Mouse (Mus musculus) natural killer cell, adult 2 months (primary cell): Measurements from ENCODE around the gene Cpsf6.
A peak's percentile ranks its signal among the peaks of the same experiment; 100 is the strongest.
"Not testable (repeated sequence)": the region's sequence is repeated elsewhere in the genome, so short reads cannot be mapped to it uniquely, and the experiment has no call there.

Experiments
- DNase-seq, 2 experiments: peaks; one replicate each; pipeline ENCODE4 v3.0.0; 2022; ENCODE audit warnings: low spot score in 2 of 2

Cpsf6 gene

DNA sequence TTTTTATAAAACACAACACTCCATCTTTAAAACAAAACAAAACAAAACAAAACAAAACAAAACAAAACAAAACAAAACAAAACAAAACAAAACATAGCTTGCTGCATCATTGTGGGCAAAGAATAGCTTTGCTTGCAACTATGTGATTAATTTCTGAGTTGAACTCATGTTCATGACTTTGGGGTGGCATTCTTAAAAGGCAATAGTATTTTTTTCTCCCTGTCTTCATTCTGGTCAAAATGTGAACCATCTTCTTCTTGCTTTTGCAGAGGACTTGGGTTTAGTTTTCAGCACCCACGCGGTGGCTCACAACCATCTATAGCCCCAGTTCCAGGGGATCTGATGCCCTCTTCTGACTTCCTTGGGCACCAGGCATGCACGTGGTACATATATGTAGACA is 20.0 kb upstream of the Cpsf6 start:
- DNase-seq, result no peak

GRCm38 (mm10) chr10:117399196-117399595 is 19.4 kb upstream of the Cpsf6 start:
- DNase-seq, result no peak

DNA sequence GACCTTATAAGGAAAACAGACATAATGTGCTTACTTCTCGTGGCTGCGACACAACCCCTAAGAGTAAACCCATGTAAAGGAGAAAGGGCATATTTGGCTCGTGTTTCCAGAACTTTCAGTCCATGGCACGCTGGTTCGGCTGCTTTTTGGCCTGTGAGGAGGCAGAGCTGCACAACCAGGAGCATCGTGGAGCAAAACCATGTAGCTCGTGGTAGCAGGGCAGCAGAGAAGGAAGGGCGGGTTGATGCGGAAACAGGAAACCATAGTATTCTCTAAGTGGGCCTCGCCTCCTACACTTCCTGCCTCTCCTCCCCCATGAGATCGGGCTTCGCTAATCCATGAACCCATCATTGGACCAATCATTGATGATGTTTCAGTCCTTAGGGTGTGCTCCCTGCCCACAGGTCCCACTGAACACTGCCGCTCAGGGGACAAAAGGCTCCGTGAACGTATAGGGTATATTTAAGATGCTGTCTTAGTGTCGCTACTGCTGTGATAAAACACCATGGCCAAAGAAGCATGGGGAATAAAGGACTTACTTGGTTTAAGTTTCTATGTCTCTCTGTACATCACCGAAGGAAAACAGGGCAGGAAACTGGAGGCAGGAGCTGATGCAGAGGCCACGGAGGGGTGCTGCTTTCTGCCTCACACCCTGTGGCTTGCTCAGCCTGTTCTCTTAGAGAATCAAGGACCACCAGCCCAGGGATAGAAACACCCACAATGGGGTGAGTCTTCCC is 18.4 kb upstream of the Cpsf6 start:
- DNase-seq, result peak in 1 of 2 experiments; percentile 26

- no peak for DNase-seq
Measured at GRCm38 (mm10) chr10:117397106-117397625, 17.4 kb upstream of the Cpsf6 start.

DNA sequence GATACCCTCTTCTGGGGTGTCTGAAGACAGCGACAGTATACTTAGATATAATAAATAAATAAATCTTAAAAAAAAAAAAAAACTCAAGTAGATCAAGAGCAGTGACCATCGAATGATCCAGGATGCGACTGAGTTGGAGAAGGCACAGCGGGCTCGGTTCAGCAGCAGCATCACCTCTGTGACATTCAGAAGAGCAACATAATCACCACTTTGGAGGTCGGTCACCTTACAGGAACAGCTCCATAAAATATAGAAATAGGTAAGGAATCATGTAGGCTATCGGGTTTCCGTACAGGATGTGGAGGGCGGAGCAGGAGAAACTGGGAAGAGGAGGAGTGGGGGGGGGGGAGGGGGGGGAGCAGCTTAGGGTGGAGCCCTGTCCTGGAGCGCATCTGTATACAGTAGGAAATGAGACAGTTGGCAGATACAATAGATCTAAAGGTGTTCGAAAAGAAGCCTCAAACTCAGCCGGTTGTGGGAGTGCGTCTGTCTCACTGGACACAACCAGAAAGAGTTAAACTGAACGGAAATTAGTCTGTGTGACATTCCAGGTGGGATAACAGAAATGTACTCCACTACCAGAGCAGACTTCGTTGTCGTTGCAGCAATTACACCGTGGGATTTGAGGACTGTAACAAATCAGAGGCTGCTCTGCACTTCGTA is 16.7 kb upstream of the Cpsf6 start:
- no peak for DNase-seq

- DNase-seq, result no peak
Measured at GRCm38 (mm10) chr10:117395801-117396200, 16.0 kb upstream of the Cpsf6 start.

- DNase-seq, result no peak
Measured at GRCm38 (mm10) chr10:117394738-117395550, 15.1 kb upstream of the Cpsf6 start.

GRCm38 (mm10) chr10:117393891-117394395 is 14.1 kb upstream of the Cpsf6 start:
- no peak for DNase-seq

DNA sequence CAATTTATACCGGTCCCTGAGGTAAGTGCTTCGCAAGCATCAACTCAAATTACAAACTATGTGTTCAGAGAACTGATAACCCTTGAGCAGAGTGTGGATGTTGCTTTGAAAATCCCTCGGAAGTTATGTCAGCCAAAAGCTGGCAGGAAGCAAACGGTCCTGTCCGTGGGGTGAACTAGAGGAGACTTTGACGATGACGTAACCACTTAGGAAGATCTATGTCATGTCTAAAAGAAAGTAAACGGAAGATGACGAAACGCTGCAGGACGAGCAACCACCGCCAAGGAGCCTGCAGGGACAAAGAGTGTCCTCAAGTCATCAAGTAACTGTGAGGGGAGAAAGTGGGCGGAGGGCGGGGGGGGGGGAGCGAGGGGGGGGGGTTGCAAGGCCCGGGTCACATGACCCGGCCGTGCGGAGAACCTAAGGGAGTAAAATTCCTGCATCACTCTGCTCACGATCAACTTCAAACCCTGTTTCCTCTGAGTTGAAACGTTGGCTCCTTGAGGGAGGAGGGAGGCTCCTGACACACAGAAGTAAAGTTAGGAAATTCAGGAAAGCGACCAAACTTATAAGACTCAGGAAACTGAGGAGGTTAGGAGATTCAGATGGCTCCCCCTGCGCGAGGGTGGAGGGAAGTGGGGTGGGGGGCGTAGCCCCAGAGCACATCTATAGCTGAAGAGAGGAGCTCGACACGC is 13.5 kb upstream of the Cpsf6 start:
- peak; percentile 33 for DNase-seq

- peak; percentile 8 to 23 for DNase-seq
Measured at GRCm38 (mm10) chr10:117392832-117393195, 13.0 kb upstream of the Cpsf6 start.

DNA sequence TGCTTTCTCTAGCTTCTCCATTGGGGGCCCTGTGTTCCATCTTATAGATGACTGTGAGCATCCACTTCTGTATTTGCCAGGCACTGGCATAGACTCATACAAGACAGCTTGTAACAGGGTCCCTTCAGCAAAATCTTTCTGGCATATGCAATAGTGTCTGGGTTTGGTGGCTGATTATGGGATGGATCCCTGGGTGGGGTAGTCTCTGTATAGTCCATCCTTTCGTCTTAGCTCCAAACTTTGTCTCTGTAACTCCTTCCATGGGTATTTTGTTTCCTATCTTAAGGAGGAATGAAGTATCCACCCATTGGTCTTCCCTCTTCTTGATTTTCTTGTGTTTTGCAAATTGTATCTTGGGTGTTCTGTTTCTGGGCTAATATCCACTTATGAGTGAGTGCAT is 12.6 kb upstream of the Cpsf6 start:
- DNase-seq, result not testable (repeated sequence)

DNA sequence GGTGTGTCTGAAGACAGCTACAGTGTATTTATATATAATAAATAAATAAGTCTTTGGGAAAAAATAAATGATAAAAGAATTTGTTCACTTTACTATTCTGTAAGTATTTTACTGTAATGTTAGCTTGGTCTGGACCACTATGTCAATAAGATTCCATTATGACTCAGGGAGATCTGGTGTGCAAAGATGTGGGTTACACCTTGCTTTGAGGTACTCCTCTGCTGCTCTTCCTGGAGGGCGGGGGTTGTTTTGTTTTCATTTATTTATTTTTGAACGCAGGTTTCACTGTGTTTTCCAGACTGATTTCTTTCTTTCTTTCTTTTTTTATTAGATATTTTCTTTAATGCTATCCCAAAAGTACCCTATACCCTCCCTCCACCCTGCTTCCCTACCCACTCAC is 12.0 kb upstream of the Cpsf6 start:
- DNase-seq, result no peak

GRCm38 (mm10) chr10:117391057-117391456 is 11.2 kb upstream of the Cpsf6 start:
- no peak for DNase-seq

DNA sequence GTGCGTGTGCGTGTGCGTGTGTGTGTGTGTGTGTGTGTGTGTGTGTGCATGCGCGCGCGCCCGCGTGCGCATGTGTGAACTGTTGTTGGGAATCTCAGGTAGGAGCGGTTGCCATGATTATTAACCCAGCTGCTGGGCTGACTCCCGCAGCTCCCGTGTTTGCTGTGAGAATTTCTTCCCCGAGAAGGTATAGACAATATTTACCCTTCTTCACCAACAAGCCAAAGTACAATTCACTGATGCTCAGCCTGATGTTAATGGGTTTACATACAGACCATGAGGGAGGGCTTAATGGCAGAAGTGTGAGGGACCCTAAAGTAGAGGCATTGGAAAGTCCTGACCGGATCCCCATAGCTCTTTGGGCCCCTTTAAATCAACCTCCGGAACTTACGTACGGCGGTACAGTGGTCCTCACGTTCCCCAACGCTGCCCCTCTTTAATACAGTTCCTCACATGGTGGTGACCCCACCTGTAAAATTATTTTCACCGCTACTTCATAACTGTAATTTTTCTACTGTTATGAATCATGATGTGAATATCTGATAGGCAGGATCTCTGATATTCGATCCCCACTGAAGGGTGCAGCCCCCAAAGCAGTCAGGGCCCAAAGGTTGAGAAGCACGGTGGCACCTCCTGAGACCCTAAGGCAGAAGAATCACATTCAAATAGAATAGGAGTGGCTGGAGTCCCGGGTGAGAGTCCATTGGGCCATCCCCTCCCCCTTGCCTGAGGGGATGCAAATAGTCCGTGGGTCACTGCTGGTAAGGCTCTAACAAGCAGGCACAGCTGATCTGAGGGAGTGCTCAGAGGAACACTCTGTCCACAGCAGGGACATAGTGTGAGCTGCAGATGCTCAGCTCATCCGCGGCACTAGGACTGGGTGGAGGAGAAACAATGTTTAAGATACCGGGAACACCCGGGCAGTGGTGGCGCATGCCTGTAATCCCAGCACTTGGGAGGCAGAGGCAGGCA is 10.4 kb upstream of the Cpsf6 start:
- no peak for DNase-seq

DNA sequence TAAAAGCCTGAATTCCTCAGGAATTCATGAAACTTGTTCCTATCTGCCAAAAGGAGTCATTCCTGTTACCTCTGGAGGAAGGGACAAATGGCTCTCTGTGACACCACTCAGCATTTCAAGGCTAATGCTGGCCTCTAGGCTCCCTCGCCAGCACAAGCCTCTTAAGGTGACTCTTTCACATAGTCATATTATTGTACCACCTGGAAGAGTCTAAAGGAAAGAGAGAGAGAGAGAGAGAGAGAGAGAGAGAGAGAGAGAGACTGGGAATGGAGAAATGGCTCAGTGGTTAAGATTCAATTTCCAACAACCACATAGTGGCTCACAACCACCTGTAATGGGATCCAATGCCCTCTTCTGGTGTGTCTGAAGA is 9.5 kb upstream of the Cpsf6 start:
- no peak for DNase-seq

- no peak for DNase-seq
Measured at GRCm38 (mm10) chr10:117388637-117389370, 9.0 kb upstream of the Cpsf6 start.

DNA sequence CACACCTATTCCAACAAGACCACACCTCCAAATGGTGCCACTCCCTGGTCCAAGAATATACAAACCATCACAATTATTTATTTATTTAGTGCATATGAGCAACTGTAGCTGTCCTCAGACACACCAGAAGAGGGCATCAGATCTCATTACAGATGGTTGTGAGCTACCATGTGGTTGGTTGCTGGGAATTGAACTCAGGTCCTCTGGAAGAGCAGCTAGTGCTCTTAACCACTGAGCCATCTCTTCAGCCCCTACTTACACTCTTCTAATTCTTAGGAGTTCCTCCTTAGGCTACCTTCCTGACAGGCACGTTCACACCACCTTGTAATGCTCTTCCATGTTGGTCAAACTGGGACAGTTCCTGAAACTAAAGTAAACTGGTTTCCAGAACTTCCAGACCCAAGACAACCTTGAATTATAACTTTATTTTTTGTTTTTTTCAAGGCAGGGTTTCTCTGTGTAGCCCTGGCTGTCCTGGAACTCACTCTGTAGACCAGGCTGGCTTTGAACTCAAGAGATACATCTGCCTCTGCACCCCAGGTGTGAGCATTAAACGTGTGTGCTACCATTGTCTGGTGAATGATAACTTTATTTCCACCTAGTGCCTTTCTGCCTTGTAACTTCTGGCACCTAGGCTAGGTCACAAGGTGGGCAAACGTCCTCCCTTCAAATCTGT is 8.3 kb upstream of the Cpsf6 start:
- not testable (repeated sequence) for DNase-seq

GRCm38 (mm10) chr10:117386981-117387380 is 7.2 kb upstream of the Cpsf6 start:
- no peak for DNase-seq

DNA sequence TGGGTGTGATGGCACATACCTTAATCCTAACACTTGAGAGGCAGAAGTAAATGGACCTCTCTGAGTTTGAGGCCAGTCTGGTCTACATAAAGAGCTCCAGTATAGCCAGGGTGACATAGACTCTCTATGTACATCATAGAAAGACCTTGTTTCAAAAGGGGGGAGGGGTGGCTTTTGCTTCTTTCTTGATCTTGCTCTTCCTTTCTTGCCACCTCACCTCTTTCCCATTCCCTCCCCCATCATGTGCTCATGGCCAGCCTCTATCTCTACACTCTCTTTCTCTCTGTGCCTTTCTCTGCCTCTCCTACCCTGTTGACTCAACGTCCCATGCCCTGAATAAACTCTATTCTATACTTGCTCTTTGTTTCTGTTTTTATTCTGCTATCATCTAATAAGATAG is 6.4 kb upstream of the Cpsf6 start:
- no peak for DNase-seq
